ENCODE assay signal across 9 mouse cellular contexts in the genomic region with DNA sequence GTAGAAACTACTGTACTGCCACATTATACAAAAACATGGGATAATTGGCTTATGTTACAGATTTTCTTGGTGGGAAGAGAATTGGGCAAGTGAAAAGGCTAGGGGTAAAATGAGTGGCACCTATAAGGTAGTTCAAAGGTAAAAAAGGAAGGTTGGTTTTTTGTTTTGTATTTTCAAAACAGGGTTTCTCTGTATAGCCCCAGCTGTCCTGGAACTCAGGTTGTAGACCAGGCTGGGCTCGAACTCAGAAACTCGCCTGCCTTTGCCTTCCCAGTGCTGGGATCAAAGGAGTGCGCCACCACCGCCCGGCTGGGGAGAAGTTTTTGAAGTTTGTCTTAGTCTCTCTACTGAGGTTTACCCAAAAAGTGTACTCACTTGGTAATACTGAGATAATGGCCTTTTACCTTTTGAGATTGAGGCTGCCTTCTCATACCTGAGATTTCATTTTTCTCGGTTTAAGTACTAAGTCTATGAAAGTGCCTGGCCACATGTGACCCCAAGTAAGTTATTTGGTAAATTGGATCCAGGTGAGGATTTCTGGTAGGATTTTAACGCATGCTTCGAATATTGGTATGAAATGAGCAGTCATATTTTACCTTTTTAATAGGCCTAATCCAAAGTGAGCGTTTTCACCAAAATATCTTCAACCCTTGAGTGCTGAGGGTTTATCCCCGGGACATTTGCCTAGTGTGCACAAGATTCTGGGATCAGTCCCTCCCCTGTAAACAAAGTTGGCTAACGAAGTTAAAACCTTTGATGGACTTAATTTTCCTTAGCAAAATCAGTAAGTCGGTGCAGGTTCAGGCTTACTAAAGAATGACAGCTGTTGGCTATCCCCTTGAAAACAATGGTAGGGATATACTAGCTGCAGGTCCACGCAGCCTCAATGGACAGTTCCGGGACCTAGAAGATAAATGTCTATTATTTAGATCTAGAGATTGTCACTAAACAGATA. TPM values are rescaled to one million over a fixed set of nuclear protein-coding genes. Genes with fewer than 3 reads are reported as not detected.
DNase-seq lines count a peak whose midpoint lies in the region; ATAC-seq lines count a peak whose summit lies in the region.
"Had no signal": no experiment of that assay in that cellular context is flagged by ENCODE, and none has a peak within 500 bp of the region (broad histone marks: within the 10 kb centered on the region; RNA-seq: fewer than 3 reads in every experiment).

No protein-coding gene starts in this region.

- no peak overlapping the region for H3K9ac ChIP-seq in heart, embryonic 12.5 days

- H3K4me3 ChIP-seq in heart, embryonic 12.5 days: no peak overlapping the region
- no peak overlapping the region for H3K4me3 ChIP-seq in limb, embryonic 10.5 days

- no peak overlapping the region for H3K4me2 ChIP-seq in heart, embryonic 12.5 days

- H3K4me1 ChIP-seq in heart, embryonic 12.5 days (replicated peaks): no peaks in the 10 kb centered on the region
- H3K4me1 ChIP-seq in limb, embryonic 10.5 days: no peaks in the 10 kb centered on the region

- 40% methylated on average over 14 of the region's 14 CpGs for WGBS in heart, embryonic 12.5 days
- WGBS in limb, embryonic 10.5 days: 36% methylated on average over 14 of the region's 14 CpGs

- DNase-seq in heart, postnatal 14 days: no peak
- peak; percentile 54 for DNase-seq in thymus, postnatal 4 days
- DNase-seq in thymus, postnatal 0 days (ENCODE audit: low spot score): no peak
- DNase-seq in limb, embryonic 10.5 days (ENCODE audit: low spot score): peak; percentile 63
- DNase-seq in spleen, adult 12 weeks (ENCODE audit: low spot score): no peak
- DNase-seq in frontal cortex, postnatal 14 days (ENCODE audit: low spot score in 2 of 2): no peak
- no peak for DNase-seq in gastrocnemius, adult 18-20 months (ENCODE audit: low spot score)
- DNase-seq: cerebellum, adult 18-20 months had no signal

- H3K9me3 ChIP-seq in heart, embryonic 12.5 days (replicated peaks): no peaks in the 10 kb centered on the region
- H3K9me3 ChIP-seq in limb, embryonic 10.5 days (replicated peaks): no peaks in the 10 kb centered on the region

- ATAC-seq in heart, embryonic 12.5 days (ENCODE audit: insufficient number of reproducible peaks, low FRiP score): no peak

- peaks cover 18% of the 10 kb centered on the region for H3K36me3 ChIP-seq in heart, embryonic 12.5 days
- peaks cover 29% of the 10 kb centered on the region for H3K36me3 ChIP-seq in limb, embryonic 10.5 days

- 0 out of 2 replicates have a peak overlapping the region, but pooled peaks have one; percentile 12 for H3K27ac ChIP-seq in heart, embryonic 12.5 days (ENCODE audit: poor library complexity, severe bottlenecking)
- H3K27ac ChIP-seq in limb, embryonic 10.5 days: no peak overlapping the region

- no peaks in the 10 kb centered on the region for H3K27me3 ChIP-seq in heart, embryonic 12.5 days (replicated peaks)
- H3K27me3 ChIP-seq in limb, embryonic 10.5 days (ENCODE audit: low read depth, poor library complexity, severe bottlenecking): no peaks in the 10 kb centered on the region

- intact Hi-C loops in heart, postnatal 14 days (cut with DNase I): no loop called here

RNA-seq across cellular contexts. Expression of gene Hnrnpa3, which starts 10.7 kb away (rescaled TPM):
- polyA plus RNA-seq in heart, embryonic 12.5 days (2016; fragmentation: Nextera tagmentation; extraction: Ambion mirVana): 221 and 233 TPM in 2 replicates
- total RNA-seq in heart, postnatal 14 days (2021): 100 to 1,000 TPM; 192 to 229 TPM
- polyA plus RNA-seq in thymus, postnatal 0 days (2015; fragmentation: Nextera tagmentation; extraction: Ambion mirVana): 292 and 303 TPM in 2 replicates
- 352 and 369 TPM in 2 replicates for polyA plus RNA-seq in limb, embryonic 10.5 days (2016; fragmentation: Nextera tagmentation; extraction: Ambion mirVana)
- total RNA-seq in gastrocnemius, adult 18-20 months (2021): 100 to 1,000 TPM; 112 to 143 TPM

RNA-seq across cellular contexts. Expression of gene Nfe2l2, which starts 34.7 kb away (rescaled TPM):
- polyA plus RNA-seq in heart, embryonic 12.5 days (2016; fragmentation: Nextera tagmentation; extraction: Ambion mirVana): 47.9 and 48.8 TPM in 2 replicates
- 10 to 100 TPM; 67.5 to 78.8 TPM for total RNA-seq in heart, postnatal 14 days (2021)
- 56.6 and 57.3 TPM in 2 replicates for polyA plus RNA-seq in thymus, postnatal 0 days (2015; fragmentation: Nextera tagmentation; extraction: Ambion mirVana)
- 33.8 and 37.2 TPM in 2 replicates for polyA plus RNA-seq in limb, embryonic 10.5 days (2016; fragmentation: Nextera tagmentation; extraction: Ambion mirVana)
- total RNA-seq in gastrocnemius, adult 18-20 months (2021): 10 to 100 TPM; 34.2 to 51.0 TPM

Comparison
In these comparisons a context has a peak if more than half of its experiments do, and no peak if none do; other contexts are left out.
1. DNase-seq: peak in thymus, postnatal 4 days (single experiment) and limb, embryonic 10.5 days (single experiment); none in heart, postnatal 14 days (0 of 2), thymus, postnatal 0 days (single experiment), spleen, adult 12 weeks (single experiment), frontal cortex, postnatal 14 days (0 of 2) and gastrocnemius, adult 18-20 months (single experiment).